In genomic region chr5:3501564-3502001, GRCm38 (mm10) we compare ENCODE assay signal across 10 mouse cellular contexts. TPM values are rescaled to one million over a fixed set of nuclear protein-coding genes. Genes with fewer than 3 reads are reported as not detected.
DNase-seq lines count a peak whose midpoint lies in the region; ATAC-seq lines count a peak whose summit lies in the region.
"Had no signal": no experiment of that assay in that cellular context is flagged by ENCODE, and none has a peak within 500 bp of the region (broad histone marks: within the 10 kb centered on the region; RNA-seq: fewer than 3 reads in every experiment).

No protein-coding gene starts in this region.

- H3K9ac ChIP-seq in intestine, embryonic 15.5 days = no peak overlapping the region
- no peak overlapping the region for H3K9ac ChIP-seq in forebrain, embryonic 15.5 days (replicated peaks)
- H3K9ac ChIP-seq: embryonic facial prominence, embryonic 15.5 days had no signal

- no peaks in the 10 kb centered on the region for H3K9me3 ChIP-seq in intestine, embryonic 15.5 days
- no peaks in the 10 kb centered on the region for H3K9me3 ChIP-seq in megakaryocyte, embryonic 14.5 days
- H3K9me3 ChIP-seq in forebrain, embryonic 15.5 days = no peaks in the 10 kb centered on the region
- H3K9me3 ChIP-seq: embryonic facial prominence, embryonic 15.5 days had no signal

- peak; percentile 27; the same call in 1 of the 2 replicates for ATAC-seq in intestine, embryonic 15.5 days
- ATAC-seq in forebrain, embryonic 15.5 days (replicated peaks) = no peak

- no peak overlapping the region for H3K27ac ChIP-seq in intestine, embryonic 15.5 days
- no peak overlapping the region for H3K27ac ChIP-seq in forebrain, embryonic 15.5 days (replicated peaks)
- H3K27ac ChIP-seq: embryonic facial prominence, embryonic 15.5 days had no signal

- peaks cover 9% of the 10 kb centered on the region for H3K4me1 ChIP-seq in intestine, embryonic 15.5 days (replicated peaks)
- H3K4me1 ChIP-seq in megakaryocyte, embryonic 14.5 days = peaks cover 99% of the 10 kb centered on the region
- H3K4me1 ChIP-seq in forebrain, embryonic 15.5 days = no peaks in the 10 kb centered on the region; the same call in 1 of the 2 replicates
- H3K4me1 ChIP-seq: embryonic facial prominence, embryonic 15.5 days had no signal

- DNase-seq in embryo, embryonic 10 days (ENCODE audit: low spot score) = peak; percentile 30
- no peak for DNase-seq in embryo, embryonic 11 days
- peak; percentile 40 to 67 for DNase-seq in adrenal gland, postnatal 36 days
- no peak for DNase-seq in layer of hippocampus, adult 9-10 months (ENCODE audit: low spot score)
- no peak for DNase-seq in frontal cortex, postnatal 10 days (ENCODE audit: low spot score in 2 of 2)
- DNase-seq: lung, postnatal 10 days had no signal

- H3K27me3 ChIP-seq in intestine, embryonic 15.5 days (replicated peaks) = no peaks in the 10 kb centered on the region
- no peaks in the 10 kb centered on the region for H3K27me3 ChIP-seq in megakaryocyte, embryonic 14.5 days (replicated peaks)
- H3K27me3 ChIP-seq in forebrain, embryonic 15.5 days = no peaks in the 10 kb centered on the region
- H3K27me3 ChIP-seq: embryonic facial prominence, embryonic 15.5 days had no signal

- no peak overlapping the region for H3K4me3 ChIP-seq in intestine, embryonic 15.5 days (replicated peaks)
- peak overlapping the region; percentile 87 for H3K4me3 ChIP-seq in megakaryocyte, embryonic 14.5 days (replicated peaks)
- H3K4me3 ChIP-seq in forebrain, embryonic 15.5 days = no peak overlapping the region
- H3K4me3 ChIP-seq: embryonic facial prominence, embryonic 15.5 days had no signal

- 25% methylated on average over 8 of the region's 8 CpGs for WGBS in intestine, embryonic 15.5 days
- 63% methylated on average over 8 of the region's 8 CpGs for WGBS in forebrain, embryonic 15.5 days

- no peak overlapping the region for H3K4me2 ChIP-seq in intestine, embryonic 15.5 days (replicated peaks)
- H3K4me2 ChIP-seq in forebrain, embryonic 15.5 days (replicated peaks) = no peak overlapping the region
- H3K4me2 ChIP-seq: embryonic facial prominence, embryonic 15.5 days had no signal

- H3K36me3 ChIP-seq in intestine, embryonic 15.5 days = no peaks in the 10 kb centered on the region
- peaks cover 9% of the 10 kb centered on the region for H3K36me3 ChIP-seq in megakaryocyte, embryonic 14.5 days (replicated peaks; ENCODE audit: low read length)
- no peaks in the 10 kb centered on the region for H3K36me3 ChIP-seq in forebrain, embryonic 15.5 days
- H3K36me3 ChIP-seq: embryonic facial prominence, embryonic 15.5 days had no signal

RNA-seq across cellular contexts. Expression of gene Fam133b, which starts 42.0 kb away (rescaled TPM):
- 10 to 100 TPM; 23.3 to 30.9 TPM for total RNA-seq in adrenal gland, postnatal 36 days (2021)
- polyA plus RNA-seq in intestine, embryonic 15.5 days (2015; fragmentation: Nextera tagmentation; extraction: Ambion mirVana) = 20.8 and 23.5 TPM in 2 replicates
- 3.6 and 13.4 TPM in 2 replicates for polyA plus RNA-seq in megakaryocyte, embryonic 14.5 days (2012; ENCODE audit: insufficient read depth, low replicate concordance)
- 28.4 and 30.3 TPM in 2 replicates for polyA plus RNA-seq in forebrain, embryonic 15.5 days (2015; fragmentation: Nextera tagmentation; extraction: Ambion mirVana)

Comparison
In these comparisons a context has a peak if more than half of its experiments do, and no peak if none do; other contexts are left out.
1. DNase-seq: peak in embryo, embryonic 10 days (single experiment) and adrenal gland, postnatal 36 days (2 of 2); none in embryo, embryonic 11 days (single experiment), layer of hippocampus, adult 9-10 months (single experiment) and frontal cortex, postnatal 10 days (0 of 2).